Mouse (Mus musculus): Measurements from ENCODE around the gene Pycr2. TPM values are rescaled to one million over a fixed set of nuclear protein-coding genes. Genes with fewer than 3 reads are reported as not detected.
A peak's percentile ranks its signal among the peaks of the same experiment; 100 is the strongest.
"Not testable (repeated sequence)": the region's sequence is repeated elsewhere in the genome, so short reads cannot be mapped to it uniquely, and the experiment has no call there.

Pycr2 gene
- polyA plus RNA-seq, 1 experiment from 2014 or later: 46.0 TPM

GRCm38 (mm10) chr1:180931106-180931505, 27.0 kb downstream of the Pycr2 start:
- Histone ChIP-seq H3K4me2 (ENCODE audit: low read length) (no peak overlapping the region), H3K36me3 (ENCODE audit: control insufficient read depth, insufficient read depth, low read length) (no peaks in the 10 kb centered on the region), H3K9me3 (ENCODE audit: control insufficient read depth, low read length) (no peaks in the 10 kb centered on the region), H3K9ac (ENCODE audit: low read length) (no peak overlapping the region), H3K4me1 (ENCODE audit: control insufficient read depth in 2 of 2, insufficient read depth in 2 of 2, low read length in 2 of 2) (no peaks in the 10 kb centered on the region), H3K27me3 (ENCODE audit: control insufficient read depth, insufficient read depth, low read length) (peaks cover 36% of the 10 kb centered on the region), H3K4me3 (ENCODE audit: control insufficient read depth in 1 of 2, insufficient read depth in 1 of 2, low read depth in 1 of 2, low read length in 2 of 2) (no peak overlapping the region), H3K27ac (replicated peaks in 1 of 2; ENCODE audit: control insufficient read depth in 1 of 2, insufficient read depth in 1 of 2, low read depth in 2 of 2, low read length in 2 of 2) (no peak overlapping the region)
- ATAC-seq (ENCODE audit: insufficient number of reproducible peaks, insufficient read depth, low FRiP score, low read depth): no peak
- WGBS: 66% methylated on average over 3 of the region's 3 CpGs

- H3K4me3 ChIP-seq (ENCODE audit: control insufficient read depth in 1 of 2, insufficient read depth in 1 of 2, low read depth in 1 of 2, low read length in 2 of 2): no peak overlapping the region
- H3K4me1 ChIP-seq (ENCODE audit: control insufficient read depth in 2 of 2, insufficient read depth in 2 of 2, low read length in 2 of 2): no peaks in the 10 kb centered on the region
- H3K9me3 ChIP-seq (ENCODE audit: control insufficient read depth, low read length): no peaks in the 10 kb centered on the region
- no peak overlapping the region for H3K4me2 ChIP-seq (ENCODE audit: low read length)
- WGBS: 33% methylated on average over 6 of the region's 6 CpGs
- H3K27ac ChIP-seq (replicated peaks in 1 of 2; ENCODE audit: control insufficient read depth in 1 of 2, insufficient read depth in 1 of 2, low read depth in 2 of 2, low read length in 2 of 2): no peak overlapping the region
- no peak overlapping the region for H3K9ac ChIP-seq (ENCODE audit: low read length)
- H3K27me3 ChIP-seq (ENCODE audit: control insufficient read depth, insufficient read depth, low read length): peaks cover 42% of the 10 kb centered on the region
- ATAC-seq (ENCODE audit: insufficient number of reproducible peaks, insufficient read depth, low FRiP score, low read depth): no peak
- no peaks in the 10 kb centered on the region for H3K36me3 ChIP-seq (ENCODE audit: control insufficient read depth, insufficient read depth, low read length)
These were observed 29.6 kb downstream of the Pycr2 start for GRCm38 (mm10) chr1:180933659-180934058.

- H3K4me2 ChIP-seq (ENCODE audit: low read length): no peak within 1 kb of the TSS
- no peaks in the 10 kb centered on the region for H3K36me3 ChIP-seq (ENCODE audit: control insufficient read depth, insufficient read depth, low read length)
- 14% methylated on average over 21 of the region's 21 CpGs for WGBS
- H3K27ac ChIP-seq (replicated peaks in 1 of 2; ENCODE audit: control insufficient read depth in 1 of 2, insufficient read depth in 1 of 2, low read depth in 2 of 2, low read length in 2 of 2): no peak within 1 kb of the TSS
- H3K9me3 ChIP-seq (ENCODE audit: control insufficient read depth, low read length): no peaks in the 10 kb centered on the region
- H3K27me3 ChIP-seq (ENCODE audit: control insufficient read depth, insufficient read depth, low read length): peaks cover 42% of the 10 kb centered on the region
- no peaks in the 10 kb centered on the region for H3K4me1 ChIP-seq (ENCODE audit: control insufficient read depth in 2 of 2, insufficient read depth in 2 of 2, low read length in 2 of 2)
- ATAC-seq (ENCODE audit: insufficient number of reproducible peaks, insufficient read depth, low FRiP score, low read depth): no peak
- no peak within 1 kb of the TSS for H3K9ac ChIP-seq (ENCODE audit: low read length)
- H3K4me3 ChIP-seq (ENCODE audit: control insufficient read depth in 1 of 2, insufficient read depth in 1 of 2, low read depth in 1 of 2, low read length in 2 of 2): no peak within 1 kb of the TSS
These were observed 30.6 kb downstream of the Pycr2 start, which contains the start of gene Lefty1 for GRCm38 (mm10) chr1:180934467-180935419. Gene Lefty1 (plus strand): TSS chr1:180935022.

GRCm38 (mm10) chr1:180936610-180937398, 32.7 kb downstream of the Pycr2 start:
- peak overlapping the region; percentile 33 to 40 for H3K4me3 ChIP-seq (ENCODE audit: control insufficient read depth in 1 of 2, insufficient read depth in 1 of 2, low read depth in 1 of 2, low read length in 2 of 2)
- H3K4me1 ChIP-seq (ENCODE audit: control insufficient read depth in 2 of 2, insufficient read depth in 2 of 2, low read length in 2 of 2); H3K9me3 ChIP-seq (ENCODE audit: control insufficient read depth, low read length); H3K27ac ChIP-seq (replicated peaks in 1 of 2; ENCODE audit: control insufficient read depth in 1 of 2, insufficient read depth in 1 of 2, low read depth in 2 of 2, low read length in 2 of 2); H3K36me3 ChIP-seq (ENCODE audit: control insufficient read depth, insufficient read depth, low read length): not testable (repeated sequence)
- WGBS: 3% methylated on average over 35 of the region's 41 CpGs
- peak overlapping the region; percentile 41 for H3K9ac ChIP-seq (ENCODE audit: low read length)
- ATAC-seq (ENCODE audit: insufficient number of reproducible peaks, insufficient read depth, low FRiP score, low read depth): peak; percentile 79
- H3K4me2 ChIP-seq (ENCODE audit: low read length): peak overlapping the region; percentile 63
- peaks cover 42% of the 10 kb centered on the region for H3K27me3 ChIP-seq (ENCODE audit: control insufficient read depth, insufficient read depth, low read length)

GRCm38 (mm10) chr1:180937631-180938030, 33.5 kb downstream of the Pycr2 start:
- not testable (repeated sequence) for ATAC-seq (ENCODE audit: insufficient number of reproducible peaks, insufficient read depth, low FRiP score, low read depth); H3K36me3 ChIP-seq (ENCODE audit: control insufficient read depth, insufficient read depth, low read length); H3K9ac ChIP-seq (ENCODE audit: low read length); H3K4me2 ChIP-seq (ENCODE audit: low read length); H3K9me3 ChIP-seq (ENCODE audit: control insufficient read depth, low read length); H3K4me3 ChIP-seq (ENCODE audit: control insufficient read depth in 1 of 2, insufficient read depth in 1 of 2, low read depth in 1 of 2, low read length in 2 of 2); H3K27ac ChIP-seq (replicated peaks in 1 of 2; ENCODE audit: control insufficient read depth in 1 of 2, insufficient read depth in 1 of 2, low read depth in 2 of 2, low read length in 2 of 2); H3K4me1 ChIP-seq (ENCODE audit: control insufficient read depth in 2 of 2, insufficient read depth in 2 of 2, low read length in 2 of 2)
- peaks cover 42% of the 10 kb centered on the region for H3K27me3 ChIP-seq (ENCODE audit: control insufficient read depth, insufficient read depth, low read length)
- WGBS: 60% methylated on average over 13 of the region's 13 CpGs

GRCm38 (mm10) chr1:180938781-180939180, 34.7 kb downstream of the Pycr2 start:
- ATAC-seq (ENCODE audit: insufficient number of reproducible peaks, insufficient read depth, low FRiP score, low read depth): not testable (repeated sequence)
- WGBS: 78% methylated on average over 2 of the region's 2 CpGs
- H3K27me3 ChIP-seq (ENCODE audit: control insufficient read depth, insufficient read depth, low read length): peaks cover 34% of the 10 kb centered on the region

GRCm38 (mm10) chr1:180940776-180941460, 36.8 kb downstream of the Pycr2 start:
- H3K9me3 ChIP-seq (ENCODE audit: control insufficient read depth, low read length): no peaks in the 10 kb centered on the region
- no peaks in the 10 kb centered on the region for H3K36me3 ChIP-seq (ENCODE audit: control insufficient read depth, insufficient read depth, low read length)
- 82% methylated on average over 7 of the region's 7 CpGs for WGBS
- peak overlapping the region; percentile 88 for H3K4me2 ChIP-seq (ENCODE audit: low read length)
- peaks cover 13% of the 10 kb centered on the region for H3K27me3 ChIP-seq (ENCODE audit: control insufficient read depth, insufficient read depth, low read length)
- no peak for ATAC-seq (ENCODE audit: insufficient number of reproducible peaks, insufficient read depth, low FRiP score, low read depth)
- H3K4me3 ChIP-seq (ENCODE audit: control insufficient read depth in 1 of 2, insufficient read depth in 1 of 2, low read depth in 1 of 2, low read length in 2 of 2): no peak overlapping the region
- H3K27ac ChIP-seq (replicated peaks in 1 of 2; ENCODE audit: control insufficient read depth in 1 of 2, insufficient read depth in 1 of 2, low read depth in 2 of 2, low read length in 2 of 2): no peak overlapping the region
- H3K4me1 ChIP-seq (ENCODE audit: control insufficient read depth in 2 of 2, insufficient read depth in 2 of 2, low read length in 2 of 2): peaks cover 21 to 35% of the 10 kb centered on the region in 2 experiments; a peak in 3 of 4 replicates
- H3K9ac ChIP-seq (ENCODE audit: low read length): peak overlapping the region; percentile 87

More at GRCm38 (mm10) chr1:180938781-180939180, 34.7 kb downstream of the Pycr2 start:
- not testable (repeated sequence) for H3K27ac ChIP-seq (replicated peaks in 1 of 2; ENCODE audit: control insufficient read depth in 1 of 2, insufficient read depth in 1 of 2, low read depth in 2 of 2, low read length in 2 of 2); H3K9ac ChIP-seq (ENCODE audit: low read length); H3K9me3 ChIP-seq (ENCODE audit: control insufficient read depth, low read length); H3K4me3 ChIP-seq (ENCODE audit: control insufficient read depth in 1 of 2, insufficient read depth in 1 of 2, low read depth in 1 of 2, low read length in 2 of 2); H3K4me2 ChIP-seq (ENCODE audit: low read length); H3K36me3 ChIP-seq (ENCODE audit: control insufficient read depth, insufficient read depth, low read length)
- H3K4me1 ChIP-seq (ENCODE audit: control insufficient read depth in 2 of 2, insufficient read depth in 2 of 2, low read length in 2 of 2): peaks cover 10 to 19% of the 10 kb centered on the region in 2 experiments; a peak in 3 of 4 replicates
